Mouse (Mus musculus) mouse embryonic stem cell (cell line): ENCODE measurements around the gene Mx1.

ENCODE experiments used
- in situ Hi-C, 2 experiments: fragments of 300-500 bp; cut with MboI; formaldehyde crosslinking; loops; 1 replicate in 1 of 2; 3 replicates in 1 of 2; pipeline ENCODE4 v1.14.3; 2019 to 2020; ENCODE audit warnings: low sequenced_read_pairs in 2 of 2, low pct_unique_long_range_greater_than_20kb in 1 of 2, mixed read lengths in 1 of 2; ENCODE audit not compliant: unreplicated experiment in 1 of 2

Gene Mx1

DNA sequence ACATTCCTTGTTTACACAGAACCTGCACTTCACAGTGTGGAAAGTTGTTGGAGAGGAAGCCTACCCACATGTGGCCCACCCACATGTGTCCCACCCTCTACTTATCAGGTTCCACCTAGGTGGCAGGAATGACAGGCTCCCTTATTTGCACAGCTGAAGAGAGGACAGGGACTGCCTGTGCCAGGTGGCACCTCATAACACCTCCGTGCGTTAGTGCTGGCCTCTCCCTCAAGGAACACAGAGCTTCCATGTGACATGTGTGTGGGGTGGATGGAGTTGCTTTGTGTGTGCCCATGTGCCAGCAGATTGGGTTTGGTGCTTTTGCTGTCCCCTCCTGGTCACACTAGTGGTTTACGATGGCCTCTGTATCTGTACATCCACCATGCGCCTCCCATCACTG lies 62.7 kb downstream of the Mx1 start:
- in situ Hi-C loops, result no loop called here

DNA sequence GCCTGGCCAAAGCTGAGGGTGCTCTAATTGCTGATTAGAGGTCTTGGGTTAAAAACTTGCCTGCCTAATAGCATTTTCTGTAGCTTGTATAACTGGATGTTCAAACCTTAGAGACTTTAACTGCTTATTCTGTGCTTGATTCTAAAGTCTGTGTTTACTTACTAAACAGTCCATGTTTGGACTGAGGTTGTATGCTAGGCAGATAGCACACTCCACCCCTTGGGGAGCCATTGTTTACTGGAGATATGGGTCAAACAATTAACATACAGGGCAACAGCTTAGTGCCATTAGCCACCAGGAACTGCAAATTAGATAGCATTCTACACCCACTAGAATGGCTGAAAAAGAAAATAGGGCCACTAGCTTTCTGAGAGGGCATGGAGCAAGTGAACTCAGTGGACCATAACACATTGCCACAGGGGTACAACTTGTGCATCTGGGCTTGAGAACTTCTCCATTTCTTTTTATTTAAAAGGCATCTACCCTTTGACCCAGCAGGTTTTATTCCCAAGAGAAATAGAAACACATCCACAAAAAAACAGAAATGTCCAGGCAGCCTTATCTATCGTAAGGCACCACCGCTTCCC lies 64.7 kb downstream of the Mx1 start:
- in situ Hi-C loops, result no loop called here
